Mouse (Mus musculus): ENCODE data around the gene Prickle4. TPM values are rescaled to one million over a fixed set of nuclear protein-coding genes. Genes with fewer than 3 reads are reported as not detected.

Prickle4 gene
- polyA plus RNA-seq, 1 experiment, result 3.4 TPM

DNA sequence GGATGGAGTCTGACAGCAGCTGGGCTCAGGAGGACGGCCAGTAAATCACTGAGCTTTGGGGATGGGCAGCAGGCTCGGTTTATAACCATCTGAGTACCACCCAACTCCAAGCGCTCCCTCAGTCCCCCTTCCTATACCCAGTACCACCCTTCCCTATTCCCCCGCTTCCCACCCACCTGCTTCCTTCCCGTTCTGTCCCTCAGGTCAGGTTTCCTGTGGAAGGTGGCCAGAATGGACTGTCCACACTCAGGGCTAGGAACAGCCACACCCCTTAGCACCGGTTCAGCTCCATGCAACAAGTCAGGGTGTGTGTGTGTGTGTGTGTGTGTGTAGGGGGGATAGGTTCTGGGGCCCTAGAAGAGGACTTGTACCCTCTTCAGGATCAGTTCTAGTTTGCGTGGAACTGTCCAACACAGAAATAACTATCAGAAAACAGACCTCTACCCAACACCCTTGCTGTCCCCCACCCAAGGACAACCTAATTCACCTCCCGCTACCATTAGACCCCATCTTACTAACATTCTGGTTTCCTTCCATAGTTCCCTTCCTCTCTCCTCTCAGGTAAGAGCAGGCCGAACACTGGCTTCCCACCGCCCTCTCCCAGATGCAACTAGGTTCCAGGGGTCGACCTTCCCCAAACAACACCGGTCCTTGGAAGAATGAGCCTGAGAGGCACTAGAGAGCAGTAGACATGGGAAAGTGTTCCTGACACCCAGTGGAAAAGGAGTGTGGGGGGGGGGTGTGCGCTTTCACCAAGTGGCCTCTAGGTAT, 680 bp downstream of the Prickle4 start:
- H3K4me3 ChIP-seq (ENCODE audit: control insufficient read depth, low read depth, low read length), result peak overlapping the region; percentile 91
- peaks cover 17% of the 10 kb centered on the region for H3K4me1 ChIP-seq (ENCODE audit: control insufficient read depth, insufficient read depth, low read length)
- H3K27me3 ChIP-seq (ENCODE audit: control insufficient read depth, insufficient read depth, low read length), result no peaks in the 10 kb centered on the region
- no peak overlapping the region for H3K27ac ChIP-seq (ENCODE audit: control insufficient read depth, insufficient read depth, low read depth, low read length)
- no peak for TF ChIP-seq POLR2A (IDR thresholded peaks at IDR 0.05; ENCODE audit: control insufficient read depth, low read depth, low read length)
- no peak for TF ChIP-seq CTCF (IDR thresholded peaks at IDR 0.05; ENCODE audit: control insufficient read depth, insufficient read depth, insufficient replicate concordance, low read depth, low read length)
- no peaks in the 10 kb centered on the region for H3K36me3 ChIP-seq (ENCODE audit: control insufficient read depth, insufficient read depth, low read length)

DNA sequence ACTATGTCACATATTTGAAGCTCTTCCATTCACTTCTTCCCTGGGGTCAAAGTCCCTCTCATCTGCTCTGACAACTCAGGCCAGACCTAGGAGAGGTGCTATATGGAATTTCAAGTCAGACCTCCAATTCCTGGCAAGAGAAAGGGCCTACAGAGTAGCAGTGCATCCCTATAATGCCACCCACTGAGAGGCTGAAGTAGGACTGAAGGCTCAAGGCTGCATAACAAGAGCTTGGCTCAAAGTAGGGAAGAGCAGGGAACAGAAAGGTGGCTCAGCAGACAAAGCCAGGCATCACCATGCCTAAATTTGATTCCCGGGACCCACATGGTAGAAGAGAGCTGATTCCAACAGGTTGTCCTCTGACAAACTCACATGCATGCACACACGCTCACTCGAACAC, 2.9 kb downstream of the Prickle4 start:
- H3K4me3 ChIP-seq (ENCODE audit: control insufficient read depth, low read depth, low read length), result no peak overlapping the region
- TF ChIP-seq CTCF (IDR thresholded peaks at IDR 0.05; ENCODE audit: control insufficient read depth, insufficient read depth, insufficient replicate concordance, low read depth, low read length) (no peak), POLR2A (IDR thresholded peaks at IDR 0.05; ENCODE audit: control insufficient read depth, low read depth, low read length) (no peak)
- H3K4me1 ChIP-seq (ENCODE audit: control insufficient read depth, insufficient read depth, low read length), result peaks cover 28% of the 10 kb centered on the region
- H3K36me3 ChIP-seq (ENCODE audit: control insufficient read depth, insufficient read depth, low read length), result no peaks in the 10 kb centered on the region
- H3K27me3 ChIP-seq (ENCODE audit: control insufficient read depth, insufficient read depth, low read length), result no peaks in the 10 kb centered on the region
- no peak overlapping the region for H3K27ac ChIP-seq (ENCODE audit: control insufficient read depth, insufficient read depth, low read depth, low read length)

DNA sequence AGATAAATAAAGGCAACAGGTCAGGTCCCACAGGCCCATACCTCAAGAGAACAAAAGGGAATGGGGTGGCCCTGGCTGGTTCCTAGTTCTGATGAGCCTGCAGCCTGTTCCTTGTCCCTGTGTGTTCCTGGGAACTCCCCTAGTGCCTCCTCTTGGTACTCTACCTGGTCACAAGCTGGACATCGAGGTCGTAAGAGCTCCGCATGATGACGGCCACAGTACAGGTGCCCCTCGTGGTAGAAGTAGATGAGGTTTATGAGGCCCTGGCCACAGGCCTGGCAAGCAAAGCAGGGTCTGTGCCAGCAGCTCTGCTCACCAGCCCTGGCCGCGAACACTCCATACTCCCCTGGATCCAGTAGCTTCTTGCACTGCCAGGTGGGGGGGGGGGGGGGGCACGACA, 4.6 kb downstream of the Prickle4 start:
- H3K4me3 ChIP-seq (ENCODE audit: control insufficient read depth, low read depth, low read length), result no peak overlapping the region
- H3K27me3 ChIP-seq (ENCODE audit: control insufficient read depth, insufficient read depth, low read length), result no peaks in the 10 kb centered on the region
- TF ChIP-seq POLR2A (IDR thresholded peaks at IDR 0.05; ENCODE audit: control insufficient read depth, low read depth, low read length) (no peak), CTCF (IDR thresholded peaks at IDR 0.05; ENCODE audit: control insufficient read depth, insufficient read depth, insufficient replicate concordance, low read depth, low read length) (no peak)
- H3K27ac ChIP-seq (ENCODE audit: control insufficient read depth, insufficient read depth, low read depth, low read length), result no peak overlapping the region
- peaks cover 30% of the 10 kb centered on the region for H3K4me1 ChIP-seq (ENCODE audit: control insufficient read depth, insufficient read depth, low read length)
- no peaks in the 10 kb centered on the region for H3K36me3 ChIP-seq (ENCODE audit: control insufficient read depth, insufficient read depth, low read length)

DNA sequence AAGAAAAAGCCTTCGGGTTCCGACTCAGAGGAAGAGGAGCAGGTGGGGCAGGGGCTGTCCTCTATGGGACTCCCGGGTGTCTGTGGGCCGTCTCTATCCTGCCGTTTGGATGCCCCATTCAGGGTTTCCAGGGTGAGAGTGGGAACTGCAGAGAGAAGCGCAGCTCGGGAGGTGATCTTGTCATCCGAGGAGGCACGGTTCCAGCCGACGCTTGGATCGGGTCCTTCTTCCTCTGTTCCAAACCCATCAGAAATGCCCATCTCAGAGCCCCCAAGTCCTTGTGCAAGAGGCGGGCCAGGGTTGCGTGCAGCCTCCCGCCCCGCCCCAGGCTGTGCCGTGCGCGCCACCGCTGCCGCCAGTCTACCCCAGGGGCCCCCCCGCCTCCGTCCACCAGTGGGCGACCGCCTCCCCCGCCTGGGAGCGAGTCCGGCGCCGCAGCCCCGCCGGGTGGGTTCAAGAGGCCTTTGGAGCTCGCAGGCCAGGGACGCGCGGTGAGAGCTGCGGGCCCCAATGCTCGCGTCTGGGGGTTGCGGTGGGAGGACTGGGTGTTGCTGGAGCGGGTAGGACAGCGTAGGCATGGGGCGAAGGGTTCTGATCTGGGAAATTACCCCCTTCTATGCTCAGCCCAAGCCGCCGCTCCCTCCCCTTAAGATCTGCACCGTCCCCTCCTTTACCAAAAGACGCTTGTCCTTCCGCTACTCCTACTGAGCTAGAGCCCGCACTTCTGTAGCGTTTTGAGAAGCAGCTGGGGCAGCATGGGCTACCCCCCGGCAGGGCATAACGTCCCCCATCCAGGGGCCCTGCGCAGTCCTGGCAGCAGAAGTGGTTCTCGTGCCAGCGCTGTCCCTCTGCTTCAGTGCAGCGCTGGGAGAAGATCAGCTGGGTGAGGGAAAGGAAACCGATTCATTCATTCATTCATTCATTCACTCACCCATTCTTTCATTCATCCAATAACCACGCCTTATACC, 5.6 kb downstream of the Prickle4 start, which contains the start of gene Frs3:
Gene Frs3, plus strand, starts transcription at position 423 of the 968 bp plus-strand sequence.
- Histone ChIP-seq H3K4me3 (ENCODE audit: control insufficient read depth, low read depth, low read length) (peak within 1 kb of the TSS; percentile 93), H3K27me3 (ENCODE audit: control insufficient read depth, insufficient read depth, low read length) (no peaks in the 10 kb centered on the region), H3K27ac (ENCODE audit: control insufficient read depth, insufficient read depth, low read depth, low read length) (peak within 1 kb of the TSS; percentile 51), H3K36me3 (ENCODE audit: control insufficient read depth, insufficient read depth, low read length) (no peaks in the 10 kb centered on the region), H3K4me1 (ENCODE audit: control insufficient read depth, insufficient read depth, low read length) (peaks cover 23% of the 10 kb centered on the region)
- no peak for TF ChIP-seq POLR2A (IDR thresholded peaks at IDR 0.05; ENCODE audit: control insufficient read depth, low read depth, low read length)

DNA sequence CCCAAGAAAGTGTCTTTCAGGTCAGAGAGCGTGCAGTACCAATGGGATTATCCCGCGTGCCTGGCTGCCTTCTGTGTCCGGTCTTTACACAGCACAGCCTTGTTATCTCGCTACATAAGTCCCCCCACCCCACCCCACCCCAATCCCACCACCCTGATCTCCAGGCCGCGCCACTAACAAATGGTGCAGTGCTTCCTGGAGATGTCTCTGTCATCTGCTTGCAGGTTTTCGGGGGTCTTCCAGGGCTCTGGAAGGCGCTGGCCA, 6.3 kb downstream of the Prickle4 start, which contains the start of gene Tomm6:
Gene Tomm6, minus strand, starts transcription at position 43 of the 264 bp plus-strand sequence.
- peaks cover 19% of the 10 kb centered on the region for H3K4me1 ChIP-seq (ENCODE audit: control insufficient read depth, insufficient read depth, low read length)
- H3K36me3 ChIP-seq (ENCODE audit: control insufficient read depth, insufficient read depth, low read length), result no peaks in the 10 kb centered on the region
- peak within 1 kb of the TSS; percentile 76 for H3K27ac ChIP-seq (ENCODE audit: control insufficient read depth, insufficient read depth, low read depth, low read length)
- H3K27me3 ChIP-seq (ENCODE audit: control insufficient read depth, insufficient read depth, low read length), result no peaks in the 10 kb centered on the region
- TF ChIP-seq CTCF (IDR thresholded peaks at IDR 0.05; ENCODE audit: control insufficient read depth, insufficient read depth, insufficient replicate concordance, low read depth, low read length), result no peak
- no peak for TF ChIP-seq POLR2A (IDR thresholded peaks at IDR 0.05; ENCODE audit: control insufficient read depth, low read depth, low read length)
- peak within 1 kb of the TSS; percentile 93 for H3K4me3 ChIP-seq (ENCODE audit: control insufficient read depth, low read depth, low read length)

DNA sequence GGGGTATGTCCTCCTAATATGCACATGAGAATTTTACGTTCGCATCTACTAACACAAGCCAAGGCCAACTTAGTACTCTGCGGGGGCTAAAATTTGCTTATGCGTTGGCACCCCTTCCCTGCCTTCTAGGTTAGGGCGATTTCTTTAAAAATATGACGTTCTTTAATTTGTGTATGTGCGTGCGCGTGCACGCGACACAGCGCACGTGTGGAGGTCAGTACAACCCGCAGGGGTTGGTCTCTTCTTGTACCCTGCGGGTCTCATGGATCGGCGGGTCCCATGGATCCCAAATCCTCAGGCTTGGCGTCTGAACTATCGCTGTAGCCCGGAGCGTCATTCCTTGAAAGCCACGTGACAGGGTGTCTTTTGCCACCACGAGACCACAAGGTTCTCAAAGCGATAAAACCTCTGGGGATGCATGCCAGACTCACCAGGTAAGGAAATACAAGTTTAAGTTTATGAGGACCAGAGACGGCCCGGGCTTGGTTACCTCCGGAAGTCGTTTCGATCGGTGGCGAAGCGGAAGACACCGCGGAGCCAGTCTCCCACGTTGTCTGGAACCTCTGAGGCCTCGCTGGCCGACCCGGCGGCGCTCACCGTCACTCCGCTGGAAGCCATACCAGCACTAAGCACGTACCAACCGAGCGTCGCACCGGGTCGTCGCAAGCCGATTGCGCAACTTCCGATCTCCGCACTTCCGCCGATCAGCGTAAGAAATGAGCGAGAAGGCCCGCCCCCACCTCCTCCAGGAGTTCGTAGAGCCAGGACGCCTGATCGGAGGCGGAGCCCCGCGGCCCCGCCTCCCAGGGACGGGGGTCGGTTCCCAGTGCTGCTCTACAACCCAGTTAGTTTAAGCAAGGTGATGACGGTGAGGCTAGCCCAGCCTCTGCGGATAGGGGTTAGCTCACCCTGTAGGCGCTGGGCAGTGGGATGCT, 6.9 kb downstream of the Prickle4 start:
- Histone ChIP-seq H3K4me1 (ENCODE audit: control insufficient read depth, insufficient read depth, low read length) (peaks cover 19% of the 10 kb centered on the region), H3K27me3 (ENCODE audit: control insufficient read depth, insufficient read depth, low read length) (no peaks in the 10 kb centered on the region), H3K27ac (ENCODE audit: control insufficient read depth, insufficient read depth, low read depth, low read length) (peak overlapping the region; percentile 76)

More for the DNA sequence above, 6.9 kb downstream of the Prickle4 start:
- Histone ChIP-seq H3K4me3 (ENCODE audit: control insufficient read depth, low read depth, low read length) (peak overlapping the region; percentile 93), H3K36me3 (ENCODE audit: control insufficient read depth, insufficient read depth, low read length) (no peaks in the 10 kb centered on the region)
- TF ChIP-seq CTCF (IDR thresholded peaks at IDR 0.05; ENCODE audit: control insufficient read depth, insufficient read depth, insufficient replicate concordance, low read depth, low read length) (no peak), POLR2A (IDR thresholded peaks at IDR 0.05; ENCODE audit: control insufficient read depth, low read depth, low read length) (peak; percentile 89)

All from testis, adult 2 months (tissue).